Mouse (Mus musculus) B cell, adult 2 months (primary cell): ENCODE measurements around the gene Nup210l.
"Not testable (repeated sequence)": the region's sequence is repeated elsewhere in the genome, so short reads cannot be mapped to it uniquely, and the experiment has no call there.

ENCODE experiments used
- DNase-seq, 2 experiments: peaks; one replicate each; pipeline ENCODE4 v3.0.0; 2022

The Nup210l gene

DNA sequence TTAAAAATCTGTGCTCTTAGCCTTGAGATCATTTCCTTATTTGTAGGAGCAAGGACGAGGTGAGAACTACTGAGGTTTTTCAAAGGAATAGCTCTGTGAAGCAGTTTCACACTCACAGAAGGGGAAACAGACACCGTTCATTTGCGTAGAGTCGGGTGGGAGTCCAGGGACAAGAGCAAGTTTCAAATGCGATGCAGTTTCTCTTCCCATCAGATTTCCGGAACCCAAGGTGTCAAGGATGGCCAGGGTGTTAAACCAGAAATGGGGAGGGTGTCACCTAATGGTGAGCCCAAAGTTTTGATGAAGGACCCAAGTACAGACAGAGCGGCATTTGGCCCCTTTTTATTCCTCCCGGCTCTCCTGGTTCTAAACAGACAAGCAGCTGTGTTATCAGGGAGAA lies 127.1 kb downstream of the Nup210l start:
- DNase-seq, result no peak

GRCm38 (mm10) chr3:90231507-90232333 lies 127.8 kb downstream of the Nup210l start, which contains the start of gene Jtb:
TSS of gene Jtb (plus strand) at chr3:90231597.
- DNase-seq, result peak; percentile 88 to 89

DNA sequence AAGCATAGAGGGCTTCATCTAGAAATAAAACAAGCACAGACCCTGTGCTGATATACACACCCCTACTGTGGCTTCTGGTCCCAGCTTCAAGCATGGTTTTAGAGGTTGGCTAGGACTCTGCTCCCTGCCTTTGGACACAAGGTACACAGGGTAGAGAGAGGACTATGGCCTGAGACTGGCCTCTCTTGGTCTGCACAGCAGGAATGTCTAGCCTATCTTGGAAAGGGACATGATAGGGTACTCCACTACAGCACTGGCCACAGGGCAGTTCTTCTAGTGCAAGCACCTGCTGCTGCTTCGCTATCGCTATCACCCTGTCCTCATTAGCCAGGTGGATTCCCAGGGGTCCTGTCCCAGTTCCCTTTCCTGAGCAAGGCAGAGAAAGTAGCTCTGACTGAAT lies 137.3 kb downstream of the Nup210l start:
- peak in 1 of 2 experiments; percentile 15 for DNase-seq

GRCm38 (mm10) chr3:90241669-90242358 lies 137.9 kb downstream of the Nup210l start:
- DNase-seq, result no peak

DNA sequence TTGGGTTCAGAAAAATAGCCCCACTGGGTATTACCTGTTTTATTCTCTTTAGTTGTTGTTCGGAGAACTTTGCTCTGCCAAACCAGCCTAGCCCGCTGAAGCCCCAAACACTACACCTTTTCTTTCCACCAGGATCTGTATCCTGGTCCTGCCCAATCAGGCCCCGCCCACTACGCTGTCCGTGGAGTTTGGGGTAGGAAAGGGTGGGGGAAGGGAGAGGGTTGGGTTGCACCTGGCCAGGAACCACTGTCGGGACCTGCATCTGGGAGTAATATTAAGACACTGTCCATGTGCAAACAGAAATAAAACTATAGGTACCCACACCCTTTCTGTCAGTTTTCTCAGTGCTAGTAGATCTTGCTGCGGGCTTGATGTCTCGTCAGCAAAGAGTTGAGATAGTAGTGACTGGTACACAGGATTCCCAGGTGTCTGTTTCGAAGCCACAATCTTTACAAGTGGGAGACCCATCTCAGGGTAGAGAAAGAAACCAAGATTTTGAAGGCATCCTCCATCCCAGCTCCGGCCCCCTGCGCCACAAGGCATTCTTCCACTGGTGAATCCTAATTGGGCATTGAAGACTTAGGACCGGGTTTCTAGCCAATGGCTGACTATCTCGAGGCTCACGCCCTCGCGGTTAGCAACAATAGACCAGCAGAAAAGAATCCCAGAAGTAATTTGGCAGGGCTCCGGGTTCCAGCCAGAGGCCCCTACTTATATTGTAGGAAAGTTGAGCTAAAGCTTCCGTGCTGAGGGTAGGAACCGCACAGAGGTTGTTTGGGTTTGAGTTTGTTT lies 139.2 kb downstream of the Nup210l start, which contains the start of gene Creb3l4:
Gene Creb3l4, minus strand, starts transcription at position 529 of the 792 bp plus-strand sequence.
- DNase-seq, result no peak

DNA sequence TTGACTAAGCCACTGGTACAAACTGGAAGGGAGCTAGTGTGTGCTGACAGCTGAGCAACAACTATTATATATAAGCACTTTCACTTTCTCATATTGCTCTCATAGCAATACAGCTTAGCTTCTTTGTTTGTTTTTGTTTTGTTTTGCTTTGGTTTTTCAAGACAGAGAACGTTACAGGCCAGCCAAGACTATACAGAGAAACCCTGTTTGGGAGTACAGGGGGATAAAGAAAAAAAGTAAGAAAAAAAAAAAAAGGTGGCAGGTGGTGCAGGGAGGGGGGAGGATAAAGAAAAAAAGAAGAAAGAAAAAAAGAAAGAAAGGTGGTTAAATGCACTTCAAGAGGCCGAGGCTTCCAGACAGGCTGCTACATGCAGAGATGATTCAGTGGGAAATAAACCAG lies 141.5 kb downstream of the Nup210l start:
- DNase-seq, result no peak

DNA sequence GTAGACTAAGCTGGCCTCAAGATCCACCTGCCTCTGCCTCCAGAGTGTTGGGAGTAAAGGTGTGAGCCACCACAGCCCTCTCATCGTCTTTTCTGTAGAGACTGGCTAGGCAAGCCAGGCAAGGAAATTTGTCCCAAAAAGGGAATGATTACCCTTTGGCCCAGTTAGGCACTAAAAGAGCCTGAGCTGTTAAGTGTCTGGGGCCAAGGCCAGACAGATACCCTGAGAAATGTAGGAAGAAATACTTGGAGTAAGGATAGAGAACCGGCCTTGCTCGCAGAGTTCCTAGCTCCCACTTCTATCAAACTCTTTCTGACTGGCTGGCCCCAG lies 143.7 kb downstream of the Nup210l start:
- no peak for DNase-seq

DNA sequence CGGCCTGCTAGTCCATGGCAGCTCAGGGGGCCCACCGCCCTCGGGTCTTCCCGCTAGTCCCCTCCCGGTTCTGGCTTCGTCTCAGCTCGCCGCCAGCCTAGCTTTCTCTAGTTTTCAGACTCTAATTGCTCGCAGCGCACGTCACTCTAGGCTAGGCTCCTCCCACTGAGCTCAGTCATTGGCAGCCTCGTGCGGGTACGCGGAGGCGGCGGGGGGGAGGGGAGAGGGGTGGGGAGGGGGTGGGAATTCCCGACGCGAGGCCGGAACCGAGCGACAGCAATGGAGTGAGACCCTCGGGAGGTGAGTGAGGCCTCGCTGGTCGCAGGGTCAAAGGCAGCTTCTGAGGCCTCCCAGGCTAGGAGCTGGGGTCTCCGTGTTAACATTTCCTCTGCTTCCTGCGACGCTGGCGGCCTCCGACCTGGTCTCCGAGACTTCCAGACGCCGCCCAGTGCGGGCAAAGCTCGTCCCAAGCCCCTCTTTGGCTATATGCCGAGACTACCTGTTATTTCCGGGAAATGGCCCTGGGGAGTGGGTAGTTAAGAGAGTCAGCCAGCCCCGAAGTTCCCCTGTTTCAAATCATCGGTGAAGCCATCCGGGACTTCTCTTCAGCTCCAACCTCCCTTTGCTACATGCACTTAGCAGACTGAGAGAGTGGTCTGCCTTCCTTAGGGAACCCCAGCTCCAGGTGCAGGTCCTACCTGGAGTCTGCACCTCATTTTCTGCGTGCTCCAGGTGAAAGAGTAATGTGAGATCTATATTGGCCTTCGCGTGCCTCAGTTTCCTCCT lies 144.2 kb downstream of the Nup210l start, which contains the start of gene Slc39a1:
Gene Slc39a1, plus strand, starts transcription at position 213 of the 786 bp plus-strand sequence.
- peak; percentile 85 for DNase-seq

DNA sequence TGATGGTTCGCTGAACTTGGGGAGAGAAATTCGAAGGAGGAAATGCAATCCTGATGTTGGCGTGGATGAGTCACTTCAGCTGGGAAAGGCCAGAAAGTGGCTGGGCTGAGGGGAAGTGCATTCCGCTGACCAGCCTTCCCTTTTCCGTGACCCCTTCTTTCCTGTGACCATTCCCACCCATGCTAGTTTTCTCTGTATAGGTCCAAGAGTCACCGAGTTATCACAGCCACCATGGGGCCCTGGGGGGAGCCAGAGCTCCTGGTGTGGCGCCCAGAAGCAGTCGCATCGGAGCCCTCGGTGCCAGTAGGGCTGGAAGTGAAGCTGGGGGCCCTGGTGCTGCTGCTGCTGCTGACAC lies 144.8 kb downstream of the Nup210l start:
- DNase-seq, result peak; percentile 27 to 31

DNA sequence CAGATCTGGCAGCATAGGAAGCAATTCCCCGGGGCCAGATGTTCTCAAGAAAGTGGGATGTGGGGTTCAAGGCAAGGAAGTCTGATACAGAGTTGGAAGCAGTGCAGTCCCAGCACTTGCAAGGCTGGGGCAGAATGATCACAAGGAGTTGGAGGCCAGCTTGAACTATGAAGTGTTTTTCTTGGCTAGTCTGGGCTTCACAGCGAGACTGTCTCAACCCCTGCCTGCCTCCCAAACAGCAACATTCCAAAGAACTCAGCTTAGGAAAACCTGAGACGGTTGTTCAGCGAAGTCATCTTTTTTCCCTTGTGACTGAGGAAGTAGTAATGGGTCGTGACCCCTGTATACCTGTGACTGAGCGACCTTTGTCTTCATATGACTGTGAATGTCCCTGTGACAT lies 146.9 kb downstream of the Nup210l start:
- DNase-seq, result no peak

DNA sequence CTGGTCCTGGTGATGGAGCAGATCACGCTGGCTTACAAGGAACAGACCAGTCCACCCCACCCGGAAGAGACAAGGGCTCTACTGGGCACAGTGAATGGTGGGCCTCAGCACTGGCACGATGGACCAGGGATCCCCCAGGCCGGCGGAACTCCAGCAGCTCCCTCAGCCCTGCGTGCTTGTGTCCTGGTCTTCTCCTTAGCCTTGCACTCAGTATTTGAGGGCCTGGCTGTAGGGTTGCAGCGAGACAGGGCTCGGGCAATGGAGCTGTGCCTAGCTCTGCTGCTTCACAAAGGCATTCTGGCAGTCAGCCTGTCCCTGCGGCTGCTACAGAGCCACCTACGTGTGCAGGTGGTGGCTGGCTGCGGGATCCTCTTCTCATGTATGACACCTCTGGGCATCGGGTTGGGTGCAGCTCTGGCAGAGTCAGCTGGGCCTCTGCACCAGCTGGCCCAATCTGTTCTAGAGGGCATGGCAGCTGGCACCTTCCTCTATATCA lies 147.8 kb downstream of the Nup210l start:
- not testable (repeated sequence) for DNase-seq

DNA sequence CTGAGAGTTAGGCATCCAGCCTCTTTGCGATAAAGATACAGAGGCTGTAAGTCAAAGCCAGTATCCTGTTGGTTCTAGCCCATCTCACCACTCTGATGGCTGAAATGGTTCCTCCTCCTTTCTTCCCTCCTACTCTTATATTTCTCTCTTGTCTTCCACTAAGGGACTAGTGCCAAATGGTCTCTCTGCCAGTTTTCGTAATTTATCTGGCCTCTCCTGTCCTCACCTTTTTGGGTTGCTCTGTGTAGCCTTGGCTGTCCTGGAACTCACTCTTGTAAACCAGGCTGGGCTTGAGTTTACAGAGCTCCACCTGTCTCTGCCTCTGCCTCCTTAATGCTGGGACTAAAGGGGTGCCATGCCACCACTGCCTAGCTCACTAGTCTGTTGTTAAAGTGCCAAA lies 148.7 kb downstream of the Nup210l start:
- DNase-seq, result not testable (repeated sequence)

- DNase-seq, result peak in 1 of 2 experiments; percentile 17
These were observed 149.2 kb downstream of the Nup210l start for GRCm38 (mm10) chr3:90253174-90253573.

GRCm38 (mm10) chr3:90253653-90254418 lies 149.9 kb downstream of the Nup210l start, which contains the start of gene Crtc2:
TSS of gene Crtc2 (plus strand) at chr3:90254163.
- peak; percentile 89 to 91 for DNase-seq

- DNase-seq, result peak; percentile 34 to 37
These were observed 150.7 kb downstream of the Nup210l start for GRCm38 (mm10) chr3:90254419-90255193.

- no peak for DNase-seq
These were observed 151.2 kb downstream of the Nup210l start for GRCm38 (mm10) chr3:90255194-90255565.

- no peak for DNase-seq
These were observed 151.9 kb downstream of the Nup210l start for GRCm38 (mm10) chr3:90255784-90256353.

GRCm38 (mm10) chr3:90256731-90257530 lies 153.0 kb downstream of the Nup210l start:
- DNase-seq, result no peak

- no peak for DNase-seq
These were observed 154.6 kb downstream of the Nup210l start for GRCm38 (mm10) chr3:90258521-90258920.
